Mouse (Mus musculus): ENCODE measurements around the gene Mospd1.
A peak's percentile ranks its signal among the peaks of the same experiment; 100 is the strongest.

Gene Mospd1

GRCm38 (mm10) chrX:53370366-53370740 lies at the start of gene Mospd1:
Gene Mospd1, minus strand, starts transcription at chrX:53370502.
- peak; percentile 88 for DNase-seq (ENCODE audit: low spot score)

- DNase-seq (ENCODE audit: low spot score) = no peak
Measured at GRCm38 (mm10) chrX:53386362-53386761, 16.1 kb upstream of the Mospd1 start.

- DNase-seq (ENCODE audit: low spot score) = no peak
Measured at GRCm38 (mm10) chrX:53383122-53383521, 12.8 kb upstream of the Mospd1 start.

- DNase-seq (ENCODE audit: low spot score) = peak; percentile 8
Measured at GRCm38 (mm10) chrX:53369534-53370365, 552 bp downstream of the Mospd1 start.

GRCm38 (mm10) chrX:53364668-53365383 lies 5.5 kb downstream of the Mospd1 start:
- no peak for DNase-seq (ENCODE audit: low spot score)

GRCm38 (mm10) chrX:53348374-53348773 lies 21.9 kb downstream of the Mospd1 start:
- DNase-seq (ENCODE audit: low spot score) = no peak

GRCm38 (mm10) chrX:53341531-53341930 lies 28.8 kb downstream of the Mospd1 start:
- peak; percentile 26 for DNase-seq (ENCODE audit: low spot score)

GRCm38 (mm10) chrX:53337355-53337754 lies 32.9 kb downstream of the Mospd1 start:
- DNase-seq (ENCODE audit: low spot score) = no peak

- DNase-seq (ENCODE audit: low spot score) = no peak
Measured at GRCm38 (mm10) chrX:53330396-53330795, 39.9 kb downstream of the Mospd1 start.

GRCm38 (mm10) chrX:53321111-53321510 lies 49.2 kb downstream of the Mospd1 start:
- DNase-seq (ENCODE audit: low spot score) = no peak

- no peak for DNase-seq (ENCODE audit: low spot score)
Measured at GRCm38 (mm10) chrX:53320564-53320963, 49.7 kb downstream of the Mospd1 start.

All from urinary bladder, postnatal 14 days (tissue).